Mouse (Mus musculus): ENCODE data around the gene Gm37240. TPM values are rescaled to one million over a fixed set of nuclear protein-coding genes. Genes with fewer than 3 reads are reported as not detected.

Gene Gm37240
- polyA plus RNA-seq, 1 experiment from 2014 or later: 0.43 TPM

DNA sequence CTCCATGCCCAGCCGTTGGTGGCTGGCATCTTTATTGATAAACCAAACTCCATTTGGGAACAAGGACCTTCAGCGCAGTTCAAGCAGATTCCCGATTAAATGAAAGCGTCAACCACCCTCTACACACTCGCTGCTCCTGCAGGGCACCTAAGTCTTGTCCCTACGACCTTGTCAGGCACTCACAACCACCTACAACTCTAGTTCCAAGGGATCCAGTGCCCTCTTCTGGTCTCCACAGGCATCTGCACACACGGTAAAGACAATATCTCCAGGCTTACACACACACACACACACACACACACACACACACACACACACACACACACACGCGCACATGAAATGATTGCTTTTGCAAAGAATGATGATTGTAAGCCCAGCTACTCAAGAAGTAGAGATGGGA is 1255.7 kb downstream of the Gm37240 start:
- Histone ChIP-seq H3K36me3 (ENCODE audit: control insufficient read depth, insufficient read depth, low read length) (no peaks in the 10 kb centered on the region), H3K4me2 (ENCODE audit: low read depth, low read length, severe bottlenecking) (no peak overlapping the region), H3K27me3 (ENCODE audit: control insufficient read depth, insufficient read depth, low read length) (no peaks in the 10 kb centered on the region), H3K4me1 (replicated peaks; ENCODE audit: control insufficient read depth, insufficient read depth, low read length) (no peaks in the 10 kb centered on the region), H3K27ac (ENCODE audit: low read depth, low read length) (no peak overlapping the region), H3K9me3 (ENCODE audit: control insufficient read depth, low read length) (no peaks in the 10 kb centered on the region), H3K4me3 (ENCODE audit: low read depth, low read length) (no peak overlapping the region), H3K9ac (ENCODE audit: low read length) (no peak overlapping the region)
- 94% methylated on average over 9 of the region's 9 CpGs for WGBS
- DNase-seq (ENCODE audit: low spot score) (no peak), ATAC-seq (replicated peaks; ENCODE audit: low FRiP score) (no peak)

DNA sequence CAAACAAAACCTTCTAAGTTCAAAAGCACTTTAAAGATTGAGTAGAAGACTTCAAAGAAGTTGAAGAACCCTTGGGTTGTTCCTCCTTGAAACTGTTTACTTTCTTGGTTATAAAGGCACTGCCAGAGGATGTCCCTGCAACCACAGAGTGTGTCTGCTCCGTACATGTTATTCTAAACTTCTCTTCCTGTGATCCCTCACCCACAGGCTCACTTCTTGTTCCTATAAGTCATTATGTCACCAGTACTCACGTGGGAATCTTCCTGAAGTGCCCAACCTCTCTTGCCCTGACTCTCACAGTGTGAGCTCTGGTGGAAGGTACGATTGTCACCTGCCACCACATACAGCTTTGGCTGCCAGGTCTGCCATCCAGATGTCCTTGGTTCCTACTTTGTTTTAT is 1265.3 kb downstream of the Gm37240 start:
- H3K27ac ChIP-seq (ENCODE audit: low read depth, low read length): no peak overlapping the region
- WGBS: 76% methylated on average over 3 of the region's 3 CpGs
- ATAC-seq (replicated peaks; ENCODE audit: low FRiP score) (no peak), DNase-seq (ENCODE audit: low spot score) (no peak)
- H3K9me3 ChIP-seq (ENCODE audit: control insufficient read depth, low read length): no peaks in the 10 kb centered on the region
- no peaks in the 10 kb centered on the region for H3K36me3 ChIP-seq (ENCODE audit: control insufficient read depth, insufficient read depth, low read length)
- H3K27me3 ChIP-seq (ENCODE audit: control insufficient read depth, insufficient read depth, low read length): no peaks in the 10 kb centered on the region
- no peak overlapping the region for H3K9ac ChIP-seq (ENCODE audit: low read length)
- no peak overlapping the region for H3K4me3 ChIP-seq (ENCODE audit: low read depth, low read length)
- H3K4me2 ChIP-seq (ENCODE audit: low read depth, low read length, severe bottlenecking): no peak overlapping the region
- H3K4me1 ChIP-seq (replicated peaks; ENCODE audit: control insufficient read depth, insufficient read depth, low read length): no peaks in the 10 kb centered on the region

DNA sequence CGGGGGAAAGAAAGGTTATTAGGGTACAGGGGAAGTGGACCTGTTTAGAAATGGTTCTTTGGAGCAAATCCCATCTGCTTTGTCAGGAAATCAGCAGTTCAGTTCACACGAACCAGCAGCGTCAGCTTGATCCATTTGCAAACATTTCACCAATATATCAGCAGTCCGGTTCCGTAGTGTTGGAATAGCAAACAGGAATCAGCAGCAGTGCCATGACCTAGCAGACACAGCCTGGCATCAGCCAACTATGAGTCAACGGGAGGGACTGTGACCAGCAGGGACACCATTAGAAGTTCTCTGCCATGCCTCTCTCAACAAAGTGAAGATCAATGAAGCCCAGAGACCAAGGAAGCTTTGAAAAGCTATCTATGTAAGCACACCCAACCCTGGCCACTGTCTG is 1267.6 kb downstream of the Gm37240 start:
- 97% methylated on average over 6 of the region's 6 CpGs for WGBS
- H3K27me3 ChIP-seq (ENCODE audit: control insufficient read depth, insufficient read depth, low read length): no peaks in the 10 kb centered on the region
- no peaks in the 10 kb centered on the region for H3K36me3 ChIP-seq (ENCODE audit: control insufficient read depth, insufficient read depth, low read length)
- H3K9me3 ChIP-seq (ENCODE audit: control insufficient read depth, low read length): no peaks in the 10 kb centered on the region
- H3K27ac ChIP-seq (ENCODE audit: low read depth, low read length): no peak overlapping the region
- ATAC-seq (replicated peaks; ENCODE audit: low FRiP score) (no peak), DNase-seq (ENCODE audit: low spot score) (no peak)
- no peak overlapping the region for H3K4me3 ChIP-seq (ENCODE audit: low read depth, low read length)
- H3K4me1 ChIP-seq (replicated peaks; ENCODE audit: control insufficient read depth, insufficient read depth, low read length): no peaks in the 10 kb centered on the region
- no peak overlapping the region for H3K9ac ChIP-seq (ENCODE audit: low read length)
- H3K4me2 ChIP-seq (ENCODE audit: low read depth, low read length, severe bottlenecking): no peak overlapping the region

- Histone ChIP-seq H3K36me3 (ENCODE audit: control insufficient read depth, insufficient read depth, low read length) (no peaks in the 10 kb centered on the region), H3K4me2 (ENCODE audit: low read depth, low read length, severe bottlenecking) (no peak overlapping the region), H3K9me3 (ENCODE audit: control insufficient read depth, low read length) (no peaks in the 10 kb centered on the region), H3K9ac (ENCODE audit: low read length) (no peak overlapping the region), H3K27me3 (ENCODE audit: control insufficient read depth, insufficient read depth, low read length) (no peaks in the 10 kb centered on the region), H3K4me3 (ENCODE audit: low read depth, low read length) (no peak overlapping the region), H3K27ac (ENCODE audit: low read depth, low read length) (no peak overlapping the region), H3K4me1 (replicated peaks; ENCODE audit: control insufficient read depth, insufficient read depth, low read length) (no peaks in the 10 kb centered on the region)
- ATAC-seq (replicated peaks; ENCODE audit: low FRiP score) (no peak), DNase-seq (ENCODE audit: low spot score) (no peak)
- WGBS: 90% methylated on average over 7 of the region's 7 CpGs
Measured at GRCm38 (mm10) chr3:84619056-84619455, 1268.3 kb downstream of the Gm37240 start.

- H3K9me3 ChIP-seq (ENCODE audit: control insufficient read depth, low read length): no peaks in the 10 kb centered on the region
- no peaks in the 10 kb centered on the region for H3K4me1 ChIP-seq (replicated peaks; ENCODE audit: control insufficient read depth, insufficient read depth, low read length)
- no peak for DNase-seq (ENCODE audit: low spot score)
- no peak for ATAC-seq (replicated peaks; ENCODE audit: low FRiP score)
- H3K4me3 ChIP-seq (ENCODE audit: low read depth, low read length): no peak overlapping the region
- no peak overlapping the region for H3K9ac ChIP-seq (ENCODE audit: low read length)
- H3K4me2 ChIP-seq (ENCODE audit: low read depth, low read length, severe bottlenecking): no peak overlapping the region
- H3K27ac ChIP-seq (ENCODE audit: low read depth, low read length): no peak overlapping the region
- WGBS: 82% methylated on average over 2 of the region's 2 CpGs
- no peaks in the 10 kb centered on the region for H3K36me3 ChIP-seq (ENCODE audit: control insufficient read depth, insufficient read depth, low read length)
- no peaks in the 10 kb centered on the region for H3K27me3 ChIP-seq (ENCODE audit: control insufficient read depth, insufficient read depth, low read length)
Measured at GRCm38 (mm10) chr3:84618627-84619026, 1268.7 kb downstream of the Gm37240 start.

DNA sequence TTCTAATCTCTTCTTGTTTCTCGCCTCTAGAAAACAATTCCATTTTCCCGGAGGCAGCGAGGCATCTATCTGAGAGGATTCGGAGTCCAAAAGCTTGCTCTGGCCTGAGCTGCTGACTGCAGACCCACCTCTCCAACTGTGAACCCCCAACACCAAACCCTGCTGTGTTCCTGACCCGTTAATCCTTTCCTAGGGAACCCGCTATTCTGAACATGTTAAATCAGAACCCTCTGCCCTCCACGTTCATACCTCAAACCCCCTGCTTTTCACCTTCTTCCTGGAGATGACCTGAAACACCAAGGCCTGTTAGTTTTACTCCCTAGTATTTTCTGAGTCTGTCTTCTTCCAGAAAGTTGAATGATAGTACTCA is 1271.5 kb downstream of the Gm37240 start:
- WGBS: 29% methylated on average over 7 of the region's 7 CpGs
- Histone ChIP-seq H3K27me3 (ENCODE audit: control insufficient read depth, insufficient read depth, low read length) (no peaks in the 10 kb centered on the region), H3K9me3 (ENCODE audit: control insufficient read depth, low read length) (no peaks in the 10 kb centered on the region), H3K27ac (ENCODE audit: low read depth, low read length) (no peak overlapping the region), H3K4me2 (ENCODE audit: low read depth, low read length, severe bottlenecking) (no peak overlapping the region), H3K36me3 (ENCODE audit: control insufficient read depth, insufficient read depth, low read length) (no peaks in the 10 kb centered on the region), H3K4me1 (replicated peaks; ENCODE audit: control insufficient read depth, insufficient read depth, low read length) (no peaks in the 10 kb centered on the region), H3K4me3 (ENCODE audit: low read depth, low read length) (no peak overlapping the region), H3K9ac (ENCODE audit: low read length) (no peak overlapping the region)
- DNase-seq (ENCODE audit: low spot score) (no peak), ATAC-seq (replicated peaks; ENCODE audit: low FRiP score) (no peak)

DNA sequence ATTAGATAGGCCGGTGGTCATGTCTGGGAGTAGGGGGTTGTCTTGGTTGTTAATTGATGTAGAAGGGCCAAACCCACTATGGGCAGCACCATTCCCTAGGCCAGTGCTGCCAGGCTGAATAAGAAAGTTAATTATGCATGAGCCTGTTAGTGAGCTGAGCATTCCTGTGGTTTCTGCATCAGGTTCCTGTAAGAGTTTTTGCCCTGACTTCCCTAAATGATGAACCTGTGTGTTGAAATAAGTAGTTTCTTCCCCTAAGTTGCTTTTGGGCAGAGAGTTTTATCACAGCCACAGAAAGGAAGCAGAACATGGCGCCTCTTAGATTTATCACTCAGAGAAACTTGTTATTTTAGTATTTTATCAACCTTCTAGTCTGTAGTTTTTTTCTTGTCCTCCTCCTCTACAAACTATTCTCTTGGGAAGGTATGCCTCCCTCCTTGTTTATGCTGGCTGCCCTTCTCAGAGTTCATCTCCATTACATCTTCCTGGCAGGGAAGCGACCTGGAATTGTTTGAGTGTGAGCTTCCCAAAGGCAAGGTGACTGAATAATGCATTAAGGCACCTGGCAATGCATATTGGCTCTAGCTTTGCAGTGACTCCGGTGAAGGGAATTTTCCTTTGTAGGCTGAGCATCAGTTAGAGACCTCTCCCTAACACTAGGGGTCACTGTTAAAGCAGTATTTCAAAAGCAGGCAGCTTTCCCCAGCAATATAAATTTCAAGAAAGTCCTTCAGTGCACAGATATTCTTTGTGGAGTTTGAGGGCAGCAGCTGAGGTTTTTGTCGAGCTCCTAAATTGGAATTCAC is 1272.1 kb downstream of the Gm37240 start:
- Histone ChIP-seq H3K36me3 (ENCODE audit: control insufficient read depth, insufficient read depth, low read length) (no peaks in the 10 kb centered on the region), H3K4me3 (ENCODE audit: low read depth, low read length) (no peak overlapping the region), H3K4me1 (replicated peaks; ENCODE audit: control insufficient read depth, insufficient read depth, low read length) (no peaks in the 10 kb centered on the region), H3K9me3 (ENCODE audit: control insufficient read depth, low read length) (no peaks in the 10 kb centered on the region), H3K27me3 (ENCODE audit: control insufficient read depth, insufficient read depth, low read length) (no peaks in the 10 kb centered on the region), H3K27ac (ENCODE audit: low read depth, low read length) (no peak overlapping the region), H3K4me2 (ENCODE audit: low read depth, low read length, severe bottlenecking) (no peak overlapping the region), H3K9ac (ENCODE audit: low read length) (no peak overlapping the region)
- ATAC-seq (replicated peaks; ENCODE audit: low FRiP score): no peak
- WGBS: 32% methylated on average over 5 of the region's 5 CpGs
- DNase-seq (ENCODE audit: low spot score): no peak

- ATAC-seq (replicated peaks; ENCODE audit: low FRiP score) (no peak), DNase-seq (ENCODE audit: low spot score) (no peak)
- H3K36me3 ChIP-seq (ENCODE audit: control insufficient read depth, insufficient read depth, low read length): no peaks in the 10 kb centered on the region
- no peaks in the 10 kb centered on the region for H3K27me3 ChIP-seq (ENCODE audit: control insufficient read depth, insufficient read depth, low read length)
- no peak overlapping the region for H3K27ac ChIP-seq (ENCODE audit: low read depth, low read length)
- no peaks in the 10 kb centered on the region for H3K4me1 ChIP-seq (replicated peaks; ENCODE audit: control insufficient read depth, insufficient read depth, low read length)
- no peak overlapping the region for H3K9ac ChIP-seq (ENCODE audit: low read length)
- H3K9me3 ChIP-seq (ENCODE audit: control insufficient read depth, low read length): no peaks in the 10 kb centered on the region
- WGBS: 90% methylated on average over 9 of the region's 9 CpGs
- H3K4me3 ChIP-seq (ENCODE audit: low read depth, low read length): no peak overlapping the region
- H3K4me2 ChIP-seq (ENCODE audit: low read depth, low read length, severe bottlenecking): no peak overlapping the region
Measured at GRCm38 (mm10) chr3:84610183-84610710, 1277.1 kb downstream of the Gm37240 start.

- no peaks in the 10 kb centered on the region for H3K36me3 ChIP-seq (ENCODE audit: control insufficient read depth, insufficient read depth, low read length)
- no peak overlapping the region for H3K9ac ChIP-seq (ENCODE audit: low read length)
- H3K9me3 ChIP-seq (ENCODE audit: control insufficient read depth, low read length): no peaks in the 10 kb centered on the region
- 75% methylated on average over 9 of the region's 9 CpGs for WGBS
- ATAC-seq (replicated peaks; ENCODE audit: low FRiP score): no peak
- no peaks in the 10 kb centered on the region for H3K4me1 ChIP-seq (replicated peaks; ENCODE audit: control insufficient read depth, insufficient read depth, low read length)
- H3K4me2 ChIP-seq (ENCODE audit: low read depth, low read length, severe bottlenecking): no peak overlapping the region
- no peak for DNase-seq (ENCODE audit: low spot score)
- no peak overlapping the region for H3K27ac ChIP-seq (ENCODE audit: low read depth, low read length)
- no peaks in the 10 kb centered on the region; the same call in 1 of the 2 replicates for H3K27me3 ChIP-seq (ENCODE audit: control insufficient read depth, insufficient read depth, low read length)
- no peak overlapping the region for H3K4me3 ChIP-seq (ENCODE audit: low read depth, low read length)
Measured at GRCm38 (mm10) chr3:84603212-84603611, 1284.1 kb downstream of the Gm37240 start.

Data from forebrain, embryonic 11.5 days (tissue).